Mouse (Mus musculus): ENCODE results near the gene Evi5. TPM values are rescaled to one million over a fixed set of nuclear protein-coding genes. Genes with fewer than 3 reads are reported as not detected.
A peak's percentile ranks its signal among the peaks of the same experiment; 100 is the strongest.

The Evi5 gene
- polyA plus RNA-seq, 1 experiment from 2014 or later: 78.1 TPM

GRCm38 (mm10) chr5:107726281-107727006 is 148.5 kb downstream of the Evi5 start:
- H3K9ac ChIP-seq: no peak overlapping the region
- no peaks in the 10 kb centered on the region for H3K36me3 ChIP-seq
- ATAC-seq (replicated peaks; ENCODE audit: low FRiP score): no peak
- H3K4me1 ChIP-seq: peaks cover 46% of the 10 kb centered on the region
- peaks cover 97% of the 10 kb centered on the region for H3K27me3 ChIP-seq
- no peak overlapping the region for H3K27ac ChIP-seq
- WGBS: under 1% methylated on average over 57 of the region's 57 CpGs
- peak overlapping the region; percentile 54 for H3K4me2 ChIP-seq
- no peaks in the 10 kb centered on the region for H3K9me3 ChIP-seq (replicated peaks)
- peak overlapping the region; percentile 29 for H3K4me3 ChIP-seq (replicated peaks)

- 0 out of 2 replicates have a peak, but pooled peaks have one; percentile 9 for ATAC-seq (replicated peaks; ENCODE audit: low FRiP score)
- Histone ChIP-seq H3K27me3 (peaks cover 97% of the 10 kb centered on the region), H3K4me1 (peaks cover 54% of the 10 kb centered on the region), H3K4me3 (replicated peaks) (peak within 1 kb of the TSS; percentile 29), H3K9ac (no peak within 1 kb of the TSS), H3K4me2 (peak within 1 kb of the TSS; percentile 54), H3K36me3 (no peaks in the 10 kb centered on the region), H3K9me3 (replicated peaks) (no peaks in the 10 kb centered on the region), H3K27ac (no peak within 1 kb of the TSS)
- WGBS: under 1% methylated on average over 41 of the region's 41 CpGs
Measured at GRCm38 (mm10) chr5:107725435-107726261, 149.3 kb downstream of the Evi5 start, which contains the start of gene Gfi1. Gfi1 (minus strand) TSS chr5:107726036.

- H3K4me3 ChIP-seq (replicated peaks): peak overlapping the region; percentile 29
- peak overlapping the region; percentile 54 for H3K4me2 ChIP-seq
- no peak overlapping the region for H3K27ac ChIP-seq
- no peak overlapping the region for H3K9ac ChIP-seq
- H3K9me3 ChIP-seq (replicated peaks): no peaks in the 10 kb centered on the region
- H3K27me3 ChIP-seq: peaks cover 97% of the 10 kb centered on the region
- H3K4me1 ChIP-seq: peaks cover 58% of the 10 kb centered on the region
- no peaks in the 10 kb centered on the region for H3K36me3 ChIP-seq
- peak; percentile 23; the same call in 1 of the 2 replicates for ATAC-seq (replicated peaks; ENCODE audit: low FRiP score)
- under 1% methylated on average over 52 of the region's 52 CpGs for WGBS
Measured at GRCm38 (mm10) chr5:107724661-107725434, 150.1 kb downstream of the Evi5 start.

GRCm38 (mm10) chr5:107723541-107724511 is 151.1 kb downstream of the Evi5 start:
- Histone ChIP-seq H3K4me3 (replicated peaks) (peak overlapping the region; percentile 29), H3K36me3 (no peaks in the 10 kb centered on the region), H3K27ac (no peak overlapping the region), H3K9ac (no peak overlapping the region), H3K27me3 (peaks cover 100% of the 10 kb centered on the region), H3K4me1 (peaks cover 58% of the 10 kb centered on the region), H3K4me2 (peak overlapping the region; percentile 54), H3K9me3 (replicated peaks) (no peaks in the 10 kb centered on the region)
- ATAC-seq (replicated peaks; ENCODE audit: low FRiP score): peak; percentile 16; the same call in 1 of the 2 replicates
- under 1% methylated on average over 49 of the region's 49 CpGs for whole genome bisulfite sequencing

- H3K36me3 ChIP-seq: no peaks in the 10 kb centered on the region
- H3K9me3 ChIP-seq (replicated peaks): no peaks in the 10 kb centered on the region
- 1% methylated on average over 34 of the region's 34 CpGs for WGBS
- ATAC-seq (replicated peaks; ENCODE audit: low FRiP score): no peak
- H3K4me1 ChIP-seq: peaks cover 58% of the 10 kb centered on the region
- H3K27ac ChIP-seq: no peak overlapping the region
- H3K4me2 ChIP-seq: peak overlapping the region; percentile 54
- peak overlapping the region; percentile 29 for H3K4me3 ChIP-seq (replicated peaks)
- H3K9ac ChIP-seq: no peak overlapping the region
- H3K27me3 ChIP-seq: peaks cover 99% of the 10 kb centered on the region
Measured at GRCm38 (mm10) chr5:107722661-107723532, 152.0 kb downstream of the Evi5 start.

- under 1% methylated on average over 33 of the region's 33 CpGs for WGBS
- no peaks in the 10 kb centered on the region for H3K9me3 ChIP-seq (replicated peaks)
- H3K27me3 ChIP-seq: peaks cover 99% of the 10 kb centered on the region
- no peak overlapping the region for H3K9ac ChIP-seq
- H3K4me1 ChIP-seq: peaks cover 55% of the 10 kb centered on the region
- H3K27ac ChIP-seq: no peak overlapping the region
- peak overlapping the region; percentile 67 for H3K4me2 ChIP-seq
- ATAC-seq (replicated peaks; ENCODE audit: low FRiP score): 0 out of 2 replicates have a peak, but pooled peaks have one; percentile 19
- no peaks in the 10 kb centered on the region for H3K36me3 ChIP-seq
- peak overlapping the region; percentile 45 for H3K4me3 ChIP-seq (replicated peaks)
Measured at GRCm38 (mm10) chr5:107721638-107722011, 153.3 kb downstream of the Evi5 start.

- Histone ChIP-seq H3K4me3 (replicated peaks) (peak overlapping the region; percentile 45), H3K27ac (no peak overlapping the region), H3K36me3 (no peaks in the 10 kb centered on the region), H3K9me3 (replicated peaks) (no peaks in the 10 kb centered on the region), H3K9ac (no peak overlapping the region), H3K27me3 (peaks cover 99% of the 10 kb centered on the region), H3K4me1 (peaks cover 49% of the 10 kb centered on the region), H3K4me2 (peak overlapping the region; percentile 67)
- 1% methylated on average over 58 of the region's 58 CpGs for WGBS
- peak; percentile 13; the same call in 1 of the 2 replicates for ATAC-seq (replicated peaks; ENCODE audit: low FRiP score)
Measured at GRCm38 (mm10) chr5:107720991-107721637, 153.8 kb downstream of the Evi5 start.

- WGBS: 5% methylated on average over 5 of the region's 5 CpGs
- Histone ChIP-seq H3K4me2 (no peak overlapping the region), H3K4me3 (replicated peaks) (no peak overlapping the region), H3K27me3 (peaks cover 99% of the 10 kb centered on the region), H3K4me1 (peaks cover 43% of the 10 kb centered on the region), H3K9ac (no peak overlapping the region), H3K36me3 (no peaks in the 10 kb centered on the region), H3K27ac (no peak overlapping the region), H3K9me3 (replicated peaks) (no peaks in the 10 kb centered on the region)
- ATAC-seq (replicated peaks; ENCODE audit: low FRiP score): no peak
Measured at GRCm38 (mm10) chr5:107720511-107720910, 154.4 kb downstream of the Evi5 start.

GRCm38 (mm10) chr5:107719786-107720185 is 155.1 kb downstream of the Evi5 start:
- Histone ChIP-seq H3K9ac (no peak overlapping the region), H3K4me1 (peaks cover 36% of the 10 kb centered on the region), H3K4me3 (replicated peaks) (no peak overlapping the region), H3K27me3 (peaks cover 97% of the 10 kb centered on the region), H3K27ac (no peak overlapping the region), H3K4me2 (no peak overlapping the region), H3K9me3 (replicated peaks) (no peaks in the 10 kb centered on the region), H3K36me3 (no peaks in the 10 kb centered on the region)
- WGBS: 10% methylated on average over 1 of the region's 1 CpGs
- ATAC-seq (replicated peaks; ENCODE audit: low FRiP score): no peak

- Histone ChIP-seq H3K36me3 (no peaks in the 10 kb centered on the region), H3K4me2 (no peak overlapping the region), H3K27me3 (peaks cover 97% of the 10 kb centered on the region), H3K4me3 (replicated peaks) (no peak overlapping the region), H3K27ac (no peak overlapping the region), H3K4me1 (peaks cover 30% of the 10 kb centered on the region), H3K9me3 (replicated peaks) (no peaks in the 10 kb centered on the region), H3K9ac (no peak overlapping the region)
- 8% methylated on average over 3 of the region's 3 CpGs for WGBS
- ATAC-seq (replicated peaks; ENCODE audit: low FRiP score): no peak
Measured at GRCm38 (mm10) chr5:107719209-107719608, 155.7 kb downstream of the Evi5 start.
